Mouse (Mus musculus): ENCODE measurements around the gene Sumo2. TPM values are rescaled to one million over a fixed set of nuclear protein-coding genes. Genes with fewer than 3 reads are reported as not detected.
"Not testable (repeated sequence)": the region's sequence is repeated elsewhere in the genome, so short reads cannot be mapped to it uniquely, and the experiment has no call there.

The Sumo2 gene
- polyA plus RNA-seq (2012; rRNA removed): 365 and 405 TPM in 2 replicates

DNA sequence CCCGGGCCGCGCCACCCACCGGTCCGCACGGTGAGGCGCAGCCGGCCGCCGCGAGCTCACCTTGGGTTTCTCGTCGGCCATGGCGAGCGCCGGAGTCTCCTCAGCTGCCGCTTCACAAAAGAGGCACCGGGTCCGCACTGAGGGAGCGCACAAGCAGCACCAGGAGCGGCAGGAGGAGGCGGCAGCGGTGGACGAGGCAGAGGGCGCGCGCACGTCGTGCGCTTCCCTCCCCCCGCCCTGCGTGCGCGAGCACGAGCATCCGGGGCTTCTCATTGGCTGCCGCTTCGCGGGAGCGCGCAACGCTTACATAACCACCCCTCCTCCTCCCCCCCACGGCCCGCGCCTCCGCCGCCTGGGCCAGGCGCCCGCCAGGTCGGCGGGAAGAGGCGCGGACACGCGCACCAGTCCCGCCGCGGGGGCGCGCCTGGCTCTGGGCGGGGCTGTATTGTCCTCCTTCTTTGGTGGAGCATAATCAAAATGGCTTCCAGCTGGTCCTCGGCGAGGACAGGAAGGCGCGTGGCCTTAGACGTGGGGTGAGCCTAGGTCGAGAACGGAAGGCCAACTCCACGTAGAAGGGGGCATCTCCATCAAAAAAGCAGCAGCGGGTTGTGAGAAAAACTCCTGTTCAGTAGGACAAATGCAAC, at the start of gene Sumo2:
Sumo2 (minus strand) TSS at position 239 of the 644 bp plus-strand sequence.
- DNase-seq (ENCODE audit: extremely low spot score in 1 of 2, low spot score in 1 of 2): peak; percentile 93 to 98

DNA sequence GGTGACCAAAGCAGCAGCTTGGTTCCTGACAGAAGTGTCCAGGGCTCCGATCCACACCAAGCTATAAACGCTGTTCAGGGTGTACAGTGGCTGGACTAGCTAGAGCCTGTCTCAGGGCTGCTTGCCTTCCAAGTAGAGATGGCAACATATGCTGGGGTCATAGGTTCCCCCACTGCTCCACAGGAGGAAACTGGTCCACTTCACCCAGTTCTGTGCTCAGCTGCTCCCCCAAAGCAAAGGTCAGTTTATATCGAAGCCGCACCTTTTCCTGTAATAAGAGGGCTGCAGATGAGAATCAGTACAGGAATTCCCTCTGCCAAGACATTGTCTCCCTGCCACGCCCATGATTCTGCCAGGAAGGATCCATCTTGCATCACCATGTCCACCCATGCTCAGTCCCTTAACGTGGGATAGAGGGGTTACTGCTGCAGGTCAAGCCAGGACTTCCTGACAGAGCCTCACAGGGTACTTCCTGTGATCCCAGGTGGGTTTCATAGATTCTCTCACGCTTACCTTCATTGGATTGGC, 49.6 kb upstream of the Sumo2 start:
- DNase-seq (ENCODE audit: extremely low spot score in 1 of 2, low spot score in 1 of 2): no peak

DNA sequence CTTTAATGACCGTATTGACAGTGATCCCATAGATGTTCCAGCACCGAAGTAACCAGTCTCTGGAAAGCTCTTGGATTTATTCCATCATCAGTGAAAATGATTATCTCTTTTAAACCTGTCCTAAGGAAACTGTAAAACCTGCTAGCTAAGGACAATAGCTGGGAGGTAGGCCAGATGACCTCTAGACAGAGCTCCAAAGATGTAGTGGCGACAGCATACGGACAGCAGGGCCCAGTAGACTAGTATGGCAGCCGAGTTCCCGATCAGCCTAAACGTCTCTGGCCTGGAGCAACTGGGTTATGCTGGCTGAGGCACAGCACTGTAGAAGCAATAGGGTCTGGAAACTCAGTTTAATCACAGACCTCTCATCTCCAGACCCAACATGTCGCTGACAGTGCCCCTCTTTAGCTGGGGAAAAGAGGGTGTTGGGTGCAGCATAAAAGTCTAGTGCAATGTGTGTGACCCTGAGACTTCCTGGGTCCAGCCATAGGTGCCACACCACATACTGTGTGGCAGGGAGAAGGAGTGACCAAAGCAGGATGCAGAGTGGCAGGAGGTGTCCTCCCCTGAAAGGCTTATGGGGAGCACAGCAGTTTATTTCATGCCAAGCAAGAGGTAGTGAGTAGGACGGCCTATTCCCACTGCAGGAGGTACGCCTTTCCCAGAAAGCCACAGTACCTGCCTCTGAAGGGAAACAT, 48.4 kb upstream of the Sumo2 start:
- DNase-seq (ENCODE audit: extremely low spot score in 1 of 2, low spot score in 1 of 2): no peak

DNA sequence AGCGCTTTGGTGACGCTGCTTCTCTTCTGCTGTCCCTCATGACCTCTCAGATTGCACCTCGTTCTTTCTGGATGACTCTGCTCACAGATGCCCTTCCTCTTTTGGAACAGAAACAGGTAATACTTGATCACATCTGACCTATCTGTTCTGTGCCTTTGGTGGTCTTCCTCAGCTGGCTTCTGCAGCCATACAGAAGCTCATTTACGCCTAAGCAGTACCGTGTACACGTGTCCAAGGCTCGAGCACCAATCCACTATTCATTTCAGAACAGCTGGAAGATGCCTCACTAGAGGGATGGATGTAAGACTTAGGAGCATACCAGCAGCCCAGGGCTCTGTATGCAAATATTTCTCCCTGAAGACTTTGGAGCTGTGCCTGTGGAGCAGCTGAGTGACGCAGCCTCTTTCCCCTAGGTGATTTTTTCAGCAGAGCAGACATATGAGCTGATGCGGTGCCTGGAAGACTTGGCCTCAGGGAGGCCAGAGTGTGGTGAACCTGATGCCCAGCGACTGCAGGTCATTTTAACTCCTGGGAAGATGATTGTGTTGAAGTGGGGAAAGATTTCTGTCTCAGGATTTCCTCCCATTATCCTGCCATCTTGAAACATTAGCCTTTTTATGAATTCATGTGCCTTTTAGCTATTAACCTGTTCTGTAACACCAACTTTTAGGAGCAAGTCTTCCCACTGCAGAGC, 47.0 kb upstream of the Sumo2 start:
- no peak for DNase-seq (ENCODE audit: extremely low spot score in 1 of 2, low spot score in 1 of 2)

DNA sequence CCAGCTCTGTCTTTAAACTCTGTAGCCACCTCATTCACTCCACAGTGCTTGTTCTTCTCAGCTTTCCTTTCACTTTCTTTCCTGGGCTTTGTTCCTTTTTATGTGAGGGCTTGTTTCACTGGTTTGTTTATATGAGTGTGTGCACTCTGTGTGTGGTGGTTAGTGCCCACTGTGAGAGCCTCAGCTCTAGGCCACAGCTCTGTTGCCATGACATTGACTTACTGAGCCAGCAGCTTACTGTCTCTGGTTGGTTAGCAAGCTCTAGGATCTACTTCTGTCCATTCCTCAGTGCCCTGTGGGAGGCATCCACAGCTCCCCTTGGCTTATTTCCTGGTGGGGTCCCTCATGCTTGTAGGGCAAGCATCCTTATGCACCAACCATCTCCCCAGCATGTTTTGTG, 43.0 kb upstream of the Sumo2 start:
- no peak for DNase-seq (ENCODE audit: extremely low spot score in 1 of 2, low spot score in 1 of 2)

DNA sequence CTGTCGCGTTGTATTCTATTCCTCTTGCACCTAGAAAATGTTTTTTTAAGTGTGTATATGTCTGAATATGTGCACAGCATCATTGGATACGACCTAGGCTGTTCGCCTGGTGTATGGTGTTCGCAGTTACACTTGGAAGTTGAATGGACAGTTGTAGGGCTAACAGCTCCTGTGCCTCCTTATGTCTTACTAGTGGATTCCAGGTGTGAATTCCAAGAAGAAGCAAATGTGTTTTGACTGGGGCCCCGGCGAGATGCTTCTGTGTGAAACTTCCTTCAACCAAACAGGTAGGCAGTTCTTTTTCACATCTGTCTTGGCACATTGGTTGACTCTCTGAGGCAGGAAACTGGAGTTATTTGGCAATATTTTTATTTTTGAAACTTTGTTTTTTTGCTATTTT, 28.9 kb upstream of the Sumo2 start:
- no peak for DNase-seq (ENCODE audit: extremely low spot score in 1 of 2, low spot score in 1 of 2)

DNA sequence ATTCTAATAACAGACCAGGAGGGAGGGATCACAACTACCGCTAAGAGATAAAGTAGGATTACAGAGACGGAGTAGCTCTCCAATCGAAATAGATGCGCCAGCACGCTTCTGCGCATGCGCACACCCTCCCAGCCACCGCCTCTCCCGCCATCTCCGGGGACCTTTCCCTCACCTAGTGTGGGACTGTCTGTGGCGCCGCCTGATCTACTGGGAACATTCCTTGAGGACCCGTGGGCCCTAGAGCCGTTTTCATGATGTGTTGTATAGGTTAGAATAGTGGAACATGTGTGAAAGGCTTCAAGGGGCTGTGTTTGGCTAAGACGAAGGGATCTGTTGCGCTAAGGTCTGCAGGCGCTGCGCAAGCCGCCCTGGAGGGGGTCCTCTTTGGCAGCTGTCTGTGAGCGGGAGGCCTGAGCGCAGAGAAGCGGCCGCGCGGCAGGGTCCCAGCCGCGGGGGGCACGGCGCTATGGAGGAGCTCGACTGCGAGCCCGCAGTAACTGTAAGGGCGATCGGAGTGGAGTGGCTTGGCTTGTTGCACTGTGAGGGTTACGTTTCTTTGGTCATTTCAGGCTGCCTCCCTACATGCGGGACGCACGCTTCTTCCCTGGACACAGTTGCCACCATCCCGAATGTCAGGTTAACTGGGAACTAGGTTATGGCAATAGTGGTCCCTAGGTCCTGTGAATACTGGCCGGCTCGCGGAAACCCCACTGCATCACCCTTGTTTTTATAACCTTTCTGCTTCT, 28.2 kb upstream of the Sumo2 start, which contains the start of gene Nup85:
Nup85 (plus strand) TSS at position 371 of the 746 bp plus-strand sequence.
- peak; percentile 92 to 98 for DNase-seq (ENCODE audit: extremely low spot score in 1 of 2, low spot score in 1 of 2)

DNA sequence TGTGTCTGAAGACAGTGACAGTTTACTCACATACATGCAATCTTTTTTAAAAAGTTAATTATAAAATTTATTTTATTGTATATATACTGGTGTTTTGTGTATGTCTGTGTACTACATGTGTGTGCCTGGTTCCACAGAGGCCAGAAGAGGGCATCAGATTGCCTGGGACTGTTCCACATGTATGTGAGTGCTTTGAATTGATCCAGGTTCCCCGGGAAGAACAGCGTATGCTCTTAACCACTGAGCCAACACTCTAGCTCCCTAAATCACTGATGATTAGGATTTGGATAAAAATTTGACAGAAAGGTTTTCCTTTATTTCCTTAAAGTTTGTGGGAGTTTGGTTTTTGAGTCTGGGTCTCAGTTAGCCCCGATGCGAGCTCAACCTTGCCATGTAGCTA, 27.3 kb upstream of the Sumo2 start:
- no peak for DNase-seq (ENCODE audit: extremely low spot score in 1 of 2, low spot score in 1 of 2)

DNA sequence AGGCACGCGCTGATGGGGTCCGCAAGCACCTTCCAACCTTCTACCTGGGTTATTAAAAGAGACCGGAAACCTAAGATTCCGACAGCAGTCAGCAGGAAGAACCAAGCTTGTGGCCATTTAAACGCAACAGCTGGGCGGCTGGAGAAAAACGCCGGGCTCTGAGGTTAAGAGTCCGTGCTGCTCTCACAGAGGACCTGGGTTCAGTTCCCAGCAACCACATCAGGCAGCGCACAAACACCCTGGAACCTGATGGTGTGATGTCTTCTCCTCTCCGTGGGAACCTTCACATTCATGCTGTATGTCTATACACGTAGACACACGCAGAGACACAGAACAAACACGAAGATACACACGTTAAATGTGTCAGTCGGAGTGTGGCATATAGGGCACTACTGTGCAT, 19.6 kb upstream of the Sumo2 start:
- DNase-seq (ENCODE audit: extremely low spot score in 1 of 2, low spot score in 1 of 2): no peak

DNA sequence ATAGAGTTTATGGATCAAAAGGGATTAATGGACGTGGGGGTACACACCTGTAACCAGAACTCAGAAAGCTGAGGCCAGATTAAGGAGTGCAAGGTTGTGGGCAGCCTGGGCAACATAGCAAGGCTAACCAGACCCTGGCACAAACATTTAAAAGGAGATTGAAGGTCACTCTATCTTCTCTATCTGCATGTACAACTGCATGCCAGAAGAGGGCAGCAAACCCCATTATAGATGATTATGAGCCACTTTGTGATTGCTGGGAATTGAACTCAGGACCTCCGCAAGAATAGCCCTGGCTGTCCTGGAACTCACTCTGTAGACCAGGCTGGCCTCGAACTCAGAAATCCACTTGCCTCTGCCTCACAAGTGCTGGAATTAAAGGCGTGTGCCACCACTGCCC, 16.7 kb upstream of the Sumo2 start:
- DNase-seq (ENCODE audit: extremely low spot score in 1 of 2, low spot score in 1 of 2): peak in 1 of 2 experiments; percentile 23

DNA sequence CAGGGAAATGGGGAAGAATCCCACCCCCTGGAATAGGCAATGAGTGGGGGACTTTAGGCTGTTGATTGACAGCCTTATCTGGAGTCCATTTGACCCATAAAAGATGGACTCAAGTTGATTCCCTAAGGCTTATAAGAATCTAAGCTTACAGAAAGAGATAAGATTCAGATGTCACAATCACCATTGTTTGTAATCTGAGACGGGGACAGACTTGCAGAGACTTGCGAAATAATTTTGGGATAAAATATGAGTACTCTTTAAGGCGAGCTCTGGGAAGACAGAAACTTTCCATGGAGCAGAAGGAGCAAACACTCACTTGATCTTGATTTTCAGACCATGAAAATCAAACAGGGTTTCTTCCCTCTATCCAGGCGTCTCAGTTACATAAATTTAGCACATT, 7.5 kb upstream of the Sumo2 start:
- DNase-seq (ENCODE audit: extremely low spot score in 1 of 2, low spot score in 1 of 2): no peak

DNA sequence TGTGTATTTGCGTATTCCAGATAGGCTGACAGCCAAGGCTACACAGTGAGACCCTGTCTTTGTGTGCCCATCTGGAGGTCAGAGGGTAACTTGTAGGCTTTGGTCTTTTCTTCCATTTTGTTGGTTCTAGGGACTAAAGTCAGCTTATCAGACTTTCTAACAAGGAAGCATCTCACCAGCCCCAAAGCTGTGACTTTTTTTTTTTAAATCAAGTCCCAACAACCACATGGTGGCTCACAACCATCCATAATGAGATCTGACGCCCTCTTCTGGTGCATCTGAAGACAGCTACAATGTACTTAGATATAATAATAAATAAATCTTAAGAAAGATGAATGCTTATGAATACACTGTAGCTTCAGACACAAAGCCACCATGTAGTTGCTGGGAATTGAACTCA, 2.0 kb upstream of the Sumo2 start:
- no peak for DNase-seq (ENCODE audit: extremely low spot score in 1 of 2, low spot score in 1 of 2)

DNA sequence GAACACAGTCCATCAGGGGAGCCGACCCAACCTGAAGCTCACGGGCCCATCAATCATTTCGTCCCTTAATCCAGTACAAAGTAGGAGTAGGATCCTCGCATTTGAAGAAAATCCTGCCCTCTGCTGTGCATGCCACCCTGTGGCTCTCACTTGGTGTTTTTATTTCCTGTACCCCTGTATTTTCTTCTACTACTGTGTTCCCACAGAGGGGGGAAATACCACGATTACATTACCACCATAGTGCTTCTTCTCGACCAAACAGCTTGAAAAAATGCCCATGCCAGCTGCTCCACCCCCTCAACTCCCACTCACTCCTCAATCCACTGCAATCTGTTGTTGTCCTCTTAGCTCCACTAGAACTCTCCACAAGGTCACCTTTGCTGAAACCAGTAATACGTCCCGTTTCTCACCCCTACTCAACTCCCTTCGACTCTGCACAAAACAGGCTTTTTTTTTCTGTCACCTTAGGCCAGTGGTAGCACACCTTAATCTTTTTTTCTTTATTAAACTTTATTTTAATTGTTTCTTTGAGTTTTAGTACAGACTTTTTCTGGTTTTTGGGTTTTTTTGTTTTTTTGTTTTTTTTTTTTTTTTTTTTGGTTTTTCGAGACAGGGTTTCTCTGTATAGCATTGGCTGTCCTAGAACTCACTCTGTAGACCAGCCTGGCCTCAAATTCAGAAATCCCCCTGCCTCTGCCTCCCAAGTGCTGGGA, 936 bp upstream of the Sumo2 start:
- peak in 1 of 2 experiments; percentile 64 for DNase-seq (ENCODE audit: extremely low spot score in 1 of 2, low spot score in 1 of 2)

DNA sequence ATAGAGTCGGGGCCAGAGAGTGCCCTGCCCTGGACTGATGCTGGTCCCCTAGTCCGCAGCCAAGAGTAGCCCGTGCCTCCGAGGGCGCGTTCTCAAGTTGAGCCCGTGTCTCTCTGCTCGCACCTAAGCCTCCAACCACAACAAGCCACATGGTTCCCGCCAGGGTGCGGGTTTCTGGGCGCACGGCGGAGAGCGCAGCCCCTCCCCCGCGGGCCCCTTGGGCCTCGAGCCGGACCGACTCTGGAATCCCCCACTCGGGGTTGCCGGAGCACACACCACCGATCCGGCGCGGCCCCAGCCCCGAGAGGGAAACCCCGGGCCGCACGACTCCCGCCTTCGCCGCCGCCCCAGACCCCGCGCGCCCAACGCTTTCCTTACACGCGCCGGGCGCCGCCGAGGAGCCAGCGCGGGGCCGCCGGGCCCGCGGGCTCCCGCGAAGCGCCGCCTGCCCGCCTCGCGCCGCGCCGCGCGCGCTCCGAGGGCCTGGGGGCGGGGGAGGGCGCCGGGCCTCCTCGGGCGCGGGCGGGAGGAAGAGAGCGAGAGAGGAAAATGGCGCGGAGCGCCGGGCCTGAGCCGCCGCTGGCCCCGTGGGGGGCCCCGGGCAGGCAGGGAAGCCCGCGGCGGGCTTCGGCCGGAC, 557 bp downstream of the Sumo2 start:
- DNase-seq (ENCODE audit: extremely low spot score in 1 of 2, low spot score in 1 of 2): peak in 1 of 2 experiments; percentile 31

DNA sequence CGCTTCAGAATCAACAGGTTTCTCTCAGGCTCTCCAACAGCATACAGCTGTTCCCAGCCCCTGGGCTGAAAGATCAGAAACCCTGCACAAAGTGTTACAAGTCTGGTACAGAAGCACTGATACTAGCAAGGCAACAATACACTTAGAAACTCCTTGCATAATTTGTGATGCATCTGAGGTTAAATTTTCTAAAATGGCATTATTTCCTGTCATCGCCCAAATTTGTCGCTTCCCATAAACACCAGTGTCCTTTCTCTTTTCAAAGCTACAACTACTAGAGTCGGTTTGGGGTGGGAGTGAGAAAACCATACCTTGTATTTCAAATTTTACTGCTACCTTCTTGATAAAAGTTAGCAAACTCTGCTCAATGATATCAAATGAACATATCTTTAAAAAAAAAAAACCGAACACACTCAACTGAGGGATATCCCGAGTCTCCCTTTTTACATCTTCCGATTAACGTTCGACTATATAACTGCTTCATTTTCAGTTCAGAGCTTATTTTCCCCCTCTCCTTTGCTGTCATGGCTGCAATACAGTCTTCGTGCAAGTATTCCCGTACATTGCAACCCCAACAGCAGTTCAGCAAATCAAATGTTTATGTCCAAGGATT, 1.2 kb downstream of the Sumo2 start:
- no peak for DNase-seq (ENCODE audit: extremely low spot score in 1 of 2, low spot score in 1 of 2)

DNA sequence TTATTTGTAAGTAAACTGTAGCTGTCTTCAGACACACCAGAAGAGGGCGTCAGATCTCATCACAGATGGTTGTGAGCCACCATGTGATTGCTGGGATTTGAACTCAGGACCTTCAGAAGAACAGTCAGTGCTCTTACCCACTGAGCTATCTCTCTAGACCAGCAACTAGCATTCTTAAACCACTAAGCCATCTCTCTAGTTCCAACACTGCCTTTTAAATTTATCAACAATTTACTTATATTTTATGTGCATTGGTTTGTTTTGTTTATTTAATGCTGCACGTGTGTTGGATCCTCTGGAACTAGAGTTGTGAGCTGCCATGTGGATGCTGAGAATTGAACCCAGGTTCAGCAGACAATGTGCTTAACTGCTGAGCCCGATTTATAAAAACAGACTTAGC, 9.6 kb downstream of the Sumo2 start:
- DNase-seq (ENCODE audit: extremely low spot score in 1 of 2, low spot score in 1 of 2): not testable (repeated sequence)

DNA sequence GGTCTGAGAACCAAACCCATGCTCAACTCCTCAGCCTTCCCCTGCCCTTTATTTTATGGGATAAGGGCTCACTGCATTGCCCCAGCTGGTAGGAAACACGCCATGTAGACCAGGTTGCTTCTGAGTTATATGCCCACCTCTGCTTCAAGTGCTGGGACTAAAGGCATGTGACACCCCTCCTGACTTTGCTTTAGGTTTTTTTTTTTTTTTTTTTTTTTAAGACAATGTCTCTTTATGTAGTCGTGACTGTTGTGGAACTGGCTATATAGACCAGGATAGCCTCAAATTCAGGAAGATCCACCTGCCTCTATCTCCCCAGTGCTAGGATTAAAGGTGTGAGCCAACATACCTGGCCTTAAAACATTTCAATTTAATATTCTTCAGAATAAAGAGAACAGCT, 13.4 kb downstream of the Sumo2 start:
- no peak for DNase-seq (ENCODE audit: extremely low spot score in 1 of 2, low spot score in 1 of 2)

DNA sequence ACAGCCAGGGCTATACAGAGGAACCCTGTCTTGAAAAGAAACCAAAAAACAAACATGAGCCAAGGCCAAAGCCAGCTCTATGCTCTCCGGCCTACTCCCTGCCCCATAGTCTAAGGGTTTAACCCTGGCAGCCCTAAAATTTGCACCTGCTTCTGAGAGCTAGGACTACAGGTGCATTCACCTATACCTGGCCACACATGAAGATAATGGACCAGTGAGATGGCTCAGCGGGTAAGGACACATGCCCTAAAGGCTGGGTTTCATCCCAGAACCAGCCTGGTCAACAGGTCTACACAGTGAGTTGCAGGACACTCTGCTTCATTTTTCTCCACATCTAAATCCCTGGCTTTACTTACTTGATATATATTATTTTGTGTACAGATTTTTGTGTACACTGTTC, 13.8 kb downstream of the Sumo2 start:
- no peak for DNase-seq (ENCODE audit: extremely low spot score in 1 of 2, low spot score in 1 of 2)

DNA sequence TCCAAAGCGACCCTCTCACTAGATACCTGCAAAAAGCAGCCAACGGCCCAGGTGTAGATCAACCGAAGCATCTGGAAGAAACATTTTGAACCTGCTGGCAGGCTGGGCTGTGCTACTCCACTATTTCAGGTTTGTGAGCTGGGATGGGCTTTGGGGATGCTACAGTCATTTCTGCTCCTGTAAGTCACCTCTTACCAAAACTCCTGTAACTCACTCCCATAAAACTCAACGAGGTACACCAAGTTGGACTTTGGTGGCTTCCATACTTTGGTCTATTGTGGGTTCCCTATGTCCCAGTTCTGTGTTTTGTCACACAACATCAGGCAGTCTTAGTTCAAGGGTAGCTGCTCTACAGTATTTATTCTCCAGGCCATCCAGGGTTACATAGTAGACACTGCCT, 15.0 kb downstream of the Sumo2 start:
- no peak for DNase-seq (ENCODE audit: extremely low spot score in 1 of 2, low spot score in 1 of 2)
